Mouse (Mus musculus) stomach, postnatal 0 days (tissue): ENCODE measurements around the gene Tfeb.

Experiments
- CTCF ChIP-seq: IDR thresholded peaks from 2 replicates; pipeline ENCODE4 v1.5.1; 2016; ENCODE audit warnings: antibody characterized with exemption, low read depth, mild to moderate bottlenecking, moderate library complexity
- EP300 ChIP-seq: optimal IDR thresholded peaks from 2 replicates; pipeline ENCODE3; 2016; ENCODE audit warnings: antibody characterized with exemption

GRCm38 (mm10) chr17:47773604-47774003, 36.8 kb downstream of the Tfeb start:
- TF ChIP-seq CTCF (no peak), EP300 (no peak)
